Mouse (Mus musculus) forebrain, embryonic 13.5 days (tissue): ENCODE measurements around the gene Hsd17b7. TPM values are rescaled to one million over a fixed set of nuclear protein-coding genes. Genes with fewer than 3 reads are reported as not detected.

Source experiments
- ATAC-seq: fragments of 200-750 bp; cut with Nextera tagmentation; 2 replicates; pipeline ENCODE4 v1.8.0; 2017
- H3K27ac ChIP-seq: fragments of 300-500 bp; sonication (generic); 2 replicates; pipeline ENCODE4 v1.5.1; 2015; ENCODE audit warnings: inconsistent platforms, mild to moderate bottlenecking, moderate library complexity
- H3K27me3 ChIP-seq: fragments of 300-500 bp; sonication (generic); 2 replicates; pipeline ENCODE4 v1.6.1; 2015; ENCODE audit warnings: mild to moderate bottlenecking, inconsistent platforms
- H3K36me3 ChIP-seq: fragments of 300-500 bp; sonication (generic); 2 replicates; pipeline ENCODE4 v1.6.1; 2015; ENCODE audit warnings: mild to moderate bottlenecking, inconsistent platforms; ENCODE audit not compliant: poor library complexity, severe bottlenecking
- H3K4me1 ChIP-seq: fragments of 300-500 bp; sonication (generic); 2 replicates; pipeline ENCODE4 v1.6.1; 2015; ENCODE audit warnings: inconsistent platforms
- H3K4me2 ChIP-seq: fragments of 300-500 bp; sonication (generic); 2 replicates; pipeline ENCODE4 v1.6.1; 2015; ENCODE audit warnings: inconsistent platforms, mild to moderate bottlenecking, moderate library complexity
- H3K4me3 ChIP-seq: fragments of 300-500 bp; sonication (generic); 2 replicates; pipeline ENCODE4 v1.5.1; 2015; ENCODE audit warnings: mild to moderate bottlenecking, inconsistent platforms
- H3K9ac ChIP-seq: fragments of 300-500 bp; sonication (generic); 2 replicates; pipeline ENCODE4 v1.6.1; 2015; ENCODE audit warnings: mild to moderate bottlenecking, inconsistent platforms
- H3K9me3 ChIP-seq: fragments of 300-500 bp; sonication (generic); replicated peaks from 2 replicates; pipeline ENCODE4 v1.6.1; 2016; ENCODE audit warnings: inconsistent platforms
- WGBS: fragments of 180-500 bp; shearing (Covaris S2); methylation state at CpG from one replicate; pipeline ENCODE4 v1.1.7; 2015; 5-methylcytosine and 5-hydroxymethylcytosine counted together
- polyA plus RNA-seq: library from polyadenylated mRNA; unstranded; fragments of >200 nt; fragmentation: Nextera tagmentation; extraction: Ambion mirVana; gene quantifications from 2 replicates; pipeline ENCODE4 v1.2.1, GENCODE M21; 2015

The Hsd17b7 gene
- polyA plus RNA-seq, 1 experiment from 2014 or later, result 14.2 TPM

DNA sequence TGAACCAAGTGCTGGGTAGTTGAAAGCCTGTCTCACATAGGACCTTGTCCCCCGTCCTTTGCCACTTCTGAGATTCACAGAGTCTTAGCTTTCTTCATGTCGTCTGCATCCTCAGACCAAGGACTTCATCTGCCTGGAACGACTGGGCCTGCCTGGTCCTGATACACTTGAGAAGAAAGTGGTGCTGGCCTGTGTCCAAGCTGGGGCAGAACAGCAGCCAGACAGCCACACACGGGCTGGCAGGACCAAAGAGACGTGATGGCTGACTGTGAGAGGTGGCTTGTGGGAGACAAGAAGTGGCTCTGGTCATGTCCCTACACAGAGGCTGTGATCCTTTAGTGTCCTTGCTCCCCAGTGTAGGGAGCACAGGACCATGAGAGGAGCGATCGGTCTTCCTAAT is 58.3 kb downstream of the Hsd17b7 start:
- no peak overlapping the region for H3K4me3 ChIP-seq
- ATAC-seq, result no peak
- 64% methylated on average over 7 of the region's 7 CpGs for WGBS

GRCm38 (mm10) chr1:169909659-169910058 is 59.4 kb downstream of the Hsd17b7 start:
- Histone ChIP-seq H3K9ac (no peak overlapping the region), H3K9me3 (no peaks in the 10 kb centered on the region; the same call in none of the 2 replicates), H3K36me3 (no peaks in the 10 kb centered on the region), H3K27me3 (no peaks in the 10 kb centered on the region), H3K4me3 (no peak overlapping the region), H3K4me1 (peaks cover 8% of the 10 kb centered on the region), H3K27ac (no peak overlapping the region), H3K4me2 (no peak overlapping the region)
- 85% methylated on average over 6 of the region's 6 CpGs for WGBS
- no peak for ATAC-seq

More for the DNA sequence above, 58.3 kb downstream of the Hsd17b7 start:
- Histone ChIP-seq H3K9ac (no peak overlapping the region), H3K4me1 (peaks cover 8% of the 10 kb centered on the region), H3K27ac (no peak overlapping the region), H3K4me2 (no peak overlapping the region), H3K27me3 (no peaks in the 10 kb centered on the region), H3K36me3 (no peaks in the 10 kb centered on the region), H3K9me3 (no peaks in the 10 kb centered on the region; the same call in 1 of the 2 replicates)

- Histone ChIP-seq H3K9me3 (no peaks in the 10 kb centered on the region; the same call in none of the 2 replicates), H3K4me3 (no peak overlapping the region), H3K4me2 (no peak overlapping the region), H3K9ac (no peak overlapping the region), H3K4me1 (peaks cover 8% of the 10 kb centered on the region), H3K27me3 (no peaks in the 10 kb centered on the region), H3K36me3 (no peaks in the 10 kb centered on the region), H3K27ac (no peak overlapping the region)
- peak; percentile 53; the same call in 1 of the 2 replicates for ATAC-seq
- whole genome bisulfite sequencing, result 59% methylated on average over 5 of the region's 5 CpGs
These were observed 59.9 kb downstream of the Hsd17b7 start for GRCm38 (mm10) chr1:169909163-169909562.

DNA sequence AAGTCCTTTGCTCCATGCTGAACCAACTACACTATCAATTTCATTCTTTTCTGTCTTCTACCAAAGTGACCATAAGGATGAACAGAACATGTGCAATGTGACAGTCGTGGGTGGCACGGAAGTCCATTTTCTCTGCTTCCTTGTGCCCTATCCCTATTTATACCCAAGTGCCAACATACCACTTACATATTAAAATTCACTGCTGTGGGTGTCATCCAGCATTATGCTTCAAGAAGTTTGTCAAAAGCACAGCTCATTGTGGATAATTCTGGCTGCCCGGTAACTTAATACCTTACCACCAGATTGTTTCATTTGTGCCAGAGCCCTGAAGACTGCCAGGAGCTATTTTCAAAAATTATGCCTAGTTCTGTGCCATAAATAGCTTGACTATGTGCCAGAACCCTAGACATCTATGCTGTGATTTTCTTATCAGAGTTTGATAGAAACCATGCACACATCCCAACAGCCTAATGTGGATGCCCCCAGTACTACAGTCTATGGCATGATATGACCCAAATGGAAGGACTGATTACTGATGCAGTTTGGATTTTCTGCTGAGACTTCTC is 68.2 kb downstream of the Hsd17b7 start:
- WGBS, result 93% methylated on average over 3 of the region's 3 CpGs
- Histone ChIP-seq H3K36me3 (no peaks in the 10 kb centered on the region), H3K4me2 (no peak overlapping the region), H3K4me1 (no peaks in the 10 kb centered on the region), H3K27me3 (no peaks in the 10 kb centered on the region), H3K4me3 (no peak overlapping the region), H3K9me3 (no peaks in the 10 kb centered on the region; the same call in 1 of the 2 replicates), H3K9ac (no peak overlapping the region), H3K27ac (no peak overlapping the region)
- ATAC-seq, result no peak

Other genes starting within 250 kb of the Hsd17b7 start
- gene Rgs4, start 221.6 kb downstream of the Hsd17b7 start, polyA plus RNA-seq, result 18.2 and 29.7 TPM in 2 replicates
- gene Ccdc190, start 40.6 kb downstream of the Hsd17b7 start, polyA plus RNA-seq, result 0.81 and 0.93 TPM in 2 replicates
- 5.3 and 5.9 TPM in 2 replicates for gene Ddr2, start 141.5 kb upstream of the Hsd17b7 start, polyA plus RNA-seq
- gene Uap1, start 205.7 kb upstream of the Hsd17b7 start, polyA plus RNA-seq, result 51.6 and 52.4 TPM in 2 replicates
- 6.1 and 6.9 TPM in 2 replicates for gene Uhmk1, start 246.2 kb upstream of the Hsd17b7 start, polyA plus RNA-seq